Mouse (Mus musculus) embryonic facial prominence, embryonic 13.5 days (tissue): ENCODE results near the gene Kif22. TPM values are rescaled to one million over a fixed set of nuclear protein-coding genes. Genes with fewer than 3 reads are reported as not detected.
"Not testable (repeated sequence)": the region's sequence is repeated elsewhere in the genome, so short reads cannot be mapped to it uniquely, and the experiment has no call there.

Source experiments
- ATAC-seq: fragments of 200-750 bp; cut with Nextera tagmentation; 2 replicates; pipeline ENCODE4 v1.8.0; 2017; ENCODE audit warnings: low read depth; ENCODE audit not compliant: insufficient number of reproducible peaks, insufficient read depth, low FRiP score, low TSS enrichment
- H3K27ac ChIP-seq: fragments of 300-500 bp; sonication (generic); 2 replicates; pipeline ENCODE4 v1.5.1; 2015; ENCODE audit warnings: moderate library complexity, mild to moderate bottlenecking, inconsistent platforms
- H3K27me3 ChIP-seq: fragments of 300-500 bp; sonication (generic); 2 replicates; pipeline ENCODE4 v1.6.1; 2015; ENCODE audit warnings: mild to moderate bottlenecking, inconsistent platforms
- H3K36me3 ChIP-seq: fragments of 300-500 bp; sonication (generic); 2 replicates; pipeline ENCODE4 v1.6.1; 2015; ENCODE audit warnings: mild to moderate bottlenecking, inconsistent platforms
- H3K4me1 ChIP-seq: fragments of 300-500 bp; sonication (generic); 2 replicates; pipeline ENCODE4 v1.6.1; 2015; ENCODE audit warnings: inconsistent platforms
- H3K4me2 ChIP-seq: fragments of 300-500 bp; sonication (generic); 2 replicates; pipeline ENCODE4 v1.6.1; 2015; ENCODE audit warnings: moderate library complexity, mild to moderate bottlenecking, inconsistent platforms
- H3K4me3 ChIP-seq: fragments of 300-500 bp; sonication (generic); 2 replicates; pipeline ENCODE4 v1.5.1; 2015; ENCODE audit warnings: mild to moderate bottlenecking, inconsistent platforms
- H3K9ac ChIP-seq: fragments of 300-500 bp; sonication (generic); 2 replicates; pipeline ENCODE4 v1.6.1; 2015; ENCODE audit warnings: mild to moderate bottlenecking, inconsistent platforms
- H3K9me3 ChIP-seq: fragments of 300-500 bp; sonication (generic); 2 replicates; pipeline ENCODE4 v1.6.1; 2016; ENCODE audit warnings: inconsistent platforms
- WGBS: fragments of 180-500 bp; shearing (Covaris S2); methylation state at CpG from one replicate; pipeline ENCODE4 v1.1.7; 2015; ENCODE audit warnings: mixed read lengths; 5-methylcytosine and 5-hydroxymethylcytosine counted together
- polyA plus RNA-seq: library from polyadenylated mRNA; unstranded; fragments of >200 nt; fragmentation: Nextera tagmentation; extraction: Ambion mirVana; gene quantifications from 2 replicates; pipeline ENCODE4 v1.2.1, GENCODE M21; 2015

Gene Kif22
- 99.4 and 124 TPM in 2 replicates for polyA plus RNA-seq

DNA sequence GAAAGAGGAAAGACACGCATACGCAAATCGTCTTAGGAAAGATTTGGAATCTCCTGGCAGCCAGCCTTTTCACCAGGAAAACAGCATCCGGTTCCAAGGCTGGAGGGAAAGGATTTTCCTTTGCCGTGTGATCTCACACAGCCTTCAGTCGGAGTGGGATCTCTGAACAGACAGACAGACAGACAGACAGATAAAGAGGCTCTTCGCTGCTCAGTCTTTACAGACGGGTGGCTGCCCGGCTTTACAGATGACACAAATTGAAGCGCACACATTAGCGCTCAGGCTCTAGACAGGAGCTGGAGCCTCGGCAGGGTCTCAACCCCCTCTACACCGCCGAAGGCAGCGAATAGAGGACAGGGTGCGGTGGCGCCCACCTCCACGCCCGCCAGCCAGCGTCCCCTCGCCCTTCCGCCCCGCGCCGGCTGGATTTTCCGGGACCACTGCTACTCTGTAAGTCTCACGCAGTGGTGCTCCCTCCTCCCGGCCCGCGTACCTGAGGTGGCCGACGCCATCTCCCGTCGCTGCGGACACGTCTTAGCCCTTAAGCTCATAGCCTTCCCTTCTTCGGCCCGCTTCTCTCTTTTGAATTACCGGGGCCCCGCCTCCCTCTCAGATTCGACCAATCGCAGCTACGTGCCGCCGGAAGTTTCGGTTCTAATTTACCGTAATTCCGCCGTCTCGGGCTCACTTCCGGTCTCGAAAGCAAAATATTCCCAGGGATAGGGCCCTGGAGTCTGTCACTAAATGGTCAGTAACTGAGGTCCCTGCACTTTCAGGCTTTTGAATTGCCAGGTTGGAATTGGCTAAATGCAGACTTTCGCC, at the start of gene Kif22:
TSS of gene Kif22 (minus strand) at position 621 of the 822 bp plus-strand sequence.
- Histone ChIP-seq H3K9ac (peak within 1 kb of the TSS; percentile 78), H3K27me3 (no peaks in the 10 kb centered on the region), H3K36me3 (peaks cover 22% of the 10 kb centered on the region), H3K4me3 (peak within 1 kb of the TSS; percentile 68), H3K4me2 (peak within 1 kb of the TSS; percentile 84), H3K27ac (peak within 1 kb of the TSS; percentile 68), H3K4me1 (peaks cover 19% of the 10 kb centered on the region), H3K9me3 (no peaks in the 10 kb centered on the region)
- peak; percentile 56; the same call in 1 of the 2 replicates for ATAC-seq
- under 1% methylated on average over 52 of the region's 53 CpGs for WGBS

GRCm38 (mm10) chr7:127091114-127091896, 49.0 kb upstream of the Kif22 start, which contains the start of gene AI467606:
AI467606 (plus strand) TSS chr7:127091359.
- Histone ChIP-seq H3K9ac (0 out of 2 replicates have a peak within 1 kb of the TSS, but pooled peaks have one; percentile 27), H3K4me2 (peak within 1 kb of the TSS; percentile 35), H3K27me3 (peaks cover 5% of the 10 kb centered on the region; the same call in 1 of the 2 replicates), H3K9me3 (no peaks in the 10 kb centered on the region), H3K27ac (peak within 1 kb of the TSS; percentile 28), H3K4me3 (no peak within 1 kb of the TSS), H3K36me3 (no peaks in the 10 kb centered on the region), H3K4me1 (peaks cover 29% of the 10 kb centered on the region)
- WGBS = 65% methylated on average over 16 of the region's 16 CpGs
- ATAC-seq = no peak

DNA sequence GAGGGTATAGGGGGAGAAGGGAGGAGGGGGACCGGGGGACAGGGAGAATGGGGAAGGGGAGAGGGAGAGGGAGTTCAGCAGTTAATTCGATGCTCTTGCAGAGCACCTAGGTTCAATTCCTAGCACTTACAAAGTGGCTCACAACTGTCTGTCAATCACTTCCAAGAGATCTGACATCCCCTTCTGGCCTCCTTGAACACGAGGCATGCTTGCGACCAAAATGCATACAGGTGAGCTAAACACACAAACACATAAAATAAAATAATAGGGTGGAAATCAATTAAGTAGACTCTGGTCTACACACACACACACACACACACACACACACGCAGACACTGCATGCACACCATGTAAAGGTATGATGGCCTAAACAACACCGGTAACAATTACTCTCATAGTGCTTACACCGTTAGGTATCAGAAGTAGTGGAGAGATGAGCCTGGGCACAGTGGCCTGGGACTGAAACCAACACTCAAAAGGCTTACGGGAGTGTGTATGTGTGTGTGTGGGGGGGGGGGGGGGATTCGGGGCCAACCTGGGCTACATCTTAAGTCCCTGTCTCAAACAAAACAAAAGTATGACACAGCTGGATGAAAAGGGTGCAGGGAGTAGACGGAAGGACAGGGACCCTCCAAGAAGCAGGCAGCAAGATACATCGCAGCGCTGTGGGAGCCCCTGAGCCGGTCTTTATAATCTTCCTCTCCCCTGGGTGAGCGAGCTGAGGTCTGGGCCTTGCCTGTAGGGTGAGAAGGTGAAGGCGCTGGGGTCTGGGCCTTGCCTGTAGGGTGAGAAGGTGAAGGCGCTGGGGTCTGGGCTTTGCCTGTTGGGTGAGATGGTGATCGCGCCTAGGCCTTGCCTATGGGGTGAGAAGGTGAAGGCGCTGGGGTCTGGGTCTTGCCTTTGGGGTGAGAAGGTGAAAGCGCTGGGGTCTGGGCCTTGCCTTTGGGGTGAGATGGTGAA, 48.2 kb upstream of the Kif22 start:
- H3K4me2 ChIP-seq = 0 out of 2 replicates have a peak overlapping the region, but pooled peaks have one; percentile 35
- WGBS = 89% methylated on average over 19 of the region's 20 CpGs
- no peaks in the 10 kb centered on the region for H3K9me3 ChIP-seq
- H3K9ac ChIP-seq = no peak overlapping the region
- peaks cover 5% of the 10 kb centered on the region; the same call in 1 of the 2 replicates for H3K27me3 ChIP-seq
- H3K4me1 ChIP-seq = peaks cover 24% of the 10 kb centered on the region
- no peaks in the 10 kb centered on the region for H3K36me3 ChIP-seq
- no peak overlapping the region for H3K4me3 ChIP-seq
- no peak overlapping the region for H3K27ac ChIP-seq
- no peak for ATAC-seq

- WGBS = 18% methylated on average over 27 of the region's 27 CpGs
- Histone ChIP-seq H3K4me3 (peak overlapping the region; percentile 23), H3K4me2 (peak overlapping the region; percentile 46), H3K9ac (peak overlapping the region; percentile 59), H3K9me3 (no peaks in the 10 kb centered on the region), H3K4me1 (peaks cover 21% of the 10 kb centered on the region), H3K27ac (no peak overlapping the region), H3K27me3 (peaks cover 5% of the 10 kb centered on the region; the same call in 1 of the 2 replicates), H3K36me3 (no peaks in the 10 kb centered on the region)
- no peak for ATAC-seq
These were observed 46.9 kb upstream of the Kif22 start for GRCm38 (mm10) chr7:127088901-127089845.

DNA sequence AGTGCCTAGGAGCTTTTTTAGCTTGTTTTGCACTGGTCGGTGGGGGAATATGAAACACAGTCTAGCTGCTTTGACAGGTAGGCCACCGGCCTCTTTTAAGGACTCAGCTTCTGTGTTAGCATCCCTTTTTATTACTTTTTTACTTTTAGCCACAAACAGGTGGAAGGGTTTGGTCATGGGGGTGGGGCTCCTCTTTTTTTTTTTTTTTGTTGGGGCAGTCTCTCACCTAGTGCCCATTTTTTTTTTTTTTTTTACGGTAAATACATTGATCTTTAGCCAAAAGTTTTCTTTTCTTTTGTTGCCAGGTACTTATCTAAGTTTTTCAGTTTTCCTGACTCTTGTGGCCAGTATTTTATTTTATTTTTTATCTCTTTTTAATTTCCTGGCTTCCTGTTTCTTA, 45.8 kb upstream of the Kif22 start:
- Histone ChIP-seq H3K36me3 (no peaks in the 10 kb centered on the region), H3K4me3 (no peak overlapping the region), H3K9ac (no peak overlapping the region), H3K9me3 (no peaks in the 10 kb centered on the region), H3K4me2 (no peak overlapping the region), H3K4me1 (peaks cover 20% of the 10 kb centered on the region), H3K27ac (no peak overlapping the region), H3K27me3 (peaks cover 5% of the 10 kb centered on the region; the same call in 1 of the 2 replicates)
- no peak for ATAC-seq
- 84% methylated on average over 3 of the region's 3 CpGs for WGBS

DNA sequence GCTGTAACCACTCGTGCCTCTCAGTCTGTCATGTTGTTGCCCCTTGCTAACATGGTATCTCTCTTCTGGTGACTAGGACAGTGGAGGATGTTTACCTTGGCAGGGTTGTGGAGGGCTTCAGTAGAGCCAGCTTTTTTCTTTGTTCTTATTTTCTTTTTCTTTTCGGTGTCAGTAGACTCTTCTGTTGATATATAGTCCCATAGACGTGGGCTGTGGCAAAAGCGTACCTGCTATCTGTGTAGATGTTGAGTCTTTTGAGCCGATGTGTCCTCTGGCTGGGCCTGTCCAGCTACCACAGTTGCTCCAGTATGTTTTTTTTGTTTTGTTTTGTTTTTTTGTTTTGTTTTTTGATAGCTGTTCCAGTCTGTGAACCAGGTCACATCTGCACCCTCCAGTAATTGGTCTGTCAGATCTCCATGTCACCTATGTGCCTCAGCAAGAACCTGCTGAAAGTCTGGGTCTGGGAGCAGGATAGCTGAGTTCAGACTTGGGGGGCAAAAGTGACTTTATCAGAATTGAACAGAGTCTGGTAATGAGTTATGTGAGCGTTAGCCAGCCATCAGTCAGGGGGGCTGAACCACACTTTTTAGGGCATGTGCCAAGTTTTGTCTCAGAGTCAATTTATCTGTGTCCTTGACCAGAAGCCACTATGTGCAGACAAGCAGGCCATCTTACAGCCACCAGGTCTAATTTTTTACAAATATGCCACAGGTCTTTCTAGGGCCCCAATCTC, 45.2 kb upstream of the Kif22 start, which contains the start of gene Zg16:
TSS of gene Zg16 (minus strand) at position 51 of the 733 bp plus-strand sequence.
- not testable (repeated sequence) for H3K36me3 ChIP-seq, H3K27me3 ChIP-seq, H3K9me3 ChIP-seq, ATAC-seq, H3K4me2 ChIP-seq, H3K4me3 ChIP-seq, H3K27ac ChIP-seq, H3K9ac ChIP-seq
- WGBS = 91% methylated on average over 6 of the region's 6 CpGs
- peaks cover 20% of the 10 kb centered on the region for H3K4me1 ChIP-seq

DNA sequence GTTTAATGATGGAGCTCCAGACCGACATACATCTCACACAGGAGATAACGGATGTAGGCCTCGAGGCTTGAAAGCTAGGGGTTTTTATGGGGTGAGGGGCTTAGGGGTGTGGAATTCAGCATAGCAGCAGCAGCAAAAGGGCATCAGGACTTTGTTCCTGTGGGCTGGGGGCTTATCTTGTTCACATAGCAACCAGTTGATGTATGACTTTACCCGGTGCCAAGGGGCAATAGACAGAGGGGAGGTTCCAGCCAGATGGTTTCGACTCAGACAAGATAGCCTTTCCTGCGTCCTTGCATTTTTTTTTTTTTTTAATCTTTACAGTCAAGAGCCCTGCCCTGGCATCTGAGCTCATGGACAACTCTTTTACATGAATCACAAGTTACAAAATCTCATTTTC, 43.5 kb upstream of the Kif22 start:
- H3K4me1 ChIP-seq, H3K9ac ChIP-seq, ATAC-seq, H3K36me3 ChIP-seq, H3K27ac ChIP-seq, H3K4me2 ChIP-seq, H3K27me3 ChIP-seq, H3K9me3 ChIP-seq, H3K4me3 ChIP-seq: not testable (repeated sequence)
- 76% methylated on average over 6 of the region's 6 CpGs for WGBS

DNA sequence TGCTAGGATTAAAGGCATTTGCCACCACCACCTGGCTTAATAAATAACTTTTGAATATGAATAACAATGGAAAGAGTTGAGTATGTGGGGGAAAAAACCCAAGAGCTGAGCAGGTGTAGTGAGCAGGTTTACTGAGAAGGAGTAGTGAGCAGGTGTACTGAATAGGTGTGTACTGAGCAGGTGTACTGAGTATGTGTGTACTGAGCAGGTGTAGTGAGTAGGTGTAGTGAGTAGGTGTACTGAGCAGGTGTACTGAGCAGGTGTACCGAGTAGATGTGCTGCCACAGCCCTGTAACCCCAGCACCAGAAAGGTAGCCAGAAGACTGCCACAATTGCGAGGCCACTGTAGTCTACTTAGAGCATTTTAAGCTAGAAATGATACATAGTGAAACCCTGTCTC, 42.5 kb upstream of the Kif22 start:
- H3K9me3 ChIP-seq = no peaks in the 10 kb centered on the region
- H3K36me3 ChIP-seq = no peaks in the 10 kb centered on the region
- 74% methylated on average over 2 of the region's 2 CpGs for WGBS
- H3K27ac ChIP-seq = no peak overlapping the region
- peaks cover 8% of the 10 kb centered on the region for H3K4me1 ChIP-seq
- peaks cover 5% of the 10 kb centered on the region; the same call in 1 of the 2 replicates for H3K27me3 ChIP-seq
- no peak for ATAC-seq
- no peak overlapping the region for H3K4me3 ChIP-seq
- no peak overlapping the region for H3K4me2 ChIP-seq
- no peak overlapping the region for H3K9ac ChIP-seq

DNA sequence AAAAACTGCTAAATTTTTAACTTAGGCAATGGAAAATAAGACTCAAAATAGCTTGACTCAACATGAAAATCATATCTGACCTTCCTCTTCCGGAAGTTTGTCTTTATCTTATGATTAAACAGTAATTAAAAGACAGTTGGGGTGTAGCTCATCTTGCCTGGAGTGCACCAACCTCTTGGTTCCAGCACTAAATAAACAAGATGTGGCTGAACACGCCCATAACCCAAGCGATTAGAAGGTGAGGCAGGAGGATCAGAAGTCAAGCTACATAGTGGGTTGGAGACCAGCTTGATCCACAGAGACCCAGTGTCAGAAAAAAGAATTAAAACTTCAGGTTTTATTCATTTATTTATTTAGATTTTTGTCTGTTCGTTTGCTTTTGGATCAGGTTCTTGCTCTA, 41.4 kb upstream of the Kif22 start:
- no peak overlapping the region for H3K4me2 ChIP-seq
- WGBS = 81% methylated on average over 4 of the region's 4 CpGs
- ATAC-seq = no peak

More for the DNA sequence above, 41.4 kb upstream of the Kif22 start:
- Histone ChIP-seq H3K27ac (no peak overlapping the region), H3K4me1 (peaks cover under 1% of the 10 kb centered on the region; the same call in 1 of the 2 replicates), H3K9me3 (no peaks in the 10 kb centered on the region), H3K9ac (no peak overlapping the region), H3K36me3 (no peaks in the 10 kb centered on the region), H3K4me3 (no peak overlapping the region), H3K27me3 (no peaks in the 10 kb centered on the region; the same call in 1 of the 2 replicates)
